In the genomic region with DNA sequence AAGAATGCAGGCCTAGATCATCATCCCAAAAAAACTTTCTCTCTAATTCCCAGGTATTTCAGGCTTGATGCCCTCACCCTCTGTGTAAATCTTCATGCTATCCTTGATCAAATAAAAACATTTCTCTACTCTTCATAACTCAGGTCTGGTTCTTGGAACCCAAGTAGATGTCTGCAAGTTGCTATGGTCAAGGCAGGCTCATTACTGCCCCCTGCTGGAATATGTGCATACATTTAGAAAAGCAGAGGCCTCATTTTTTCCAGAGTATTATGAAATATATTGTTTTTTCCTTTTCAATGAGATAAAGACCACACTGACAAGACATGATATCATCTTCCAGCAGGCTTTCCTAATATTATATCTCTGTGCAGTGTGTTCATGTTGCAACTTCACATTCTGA, we compare ENCODE assay signal across 14 mouse cellular contexts. TPM values are rescaled to one million over a fixed set of nuclear protein-coding genes. Genes with fewer than 3 reads are reported as not detected.
DNase-seq lines count a peak whose midpoint lies in the region; TF ChIP-seq lines count a peak whose summit lies in the region.
"Had no signal": no experiment of that assay in that cellular context is flagged by ENCODE, and none has a peak within 500 bp of the region (broad histone marks: within the 10 kb centered on the region; RNA-seq: fewer than 3 reads in every experiment).

No protein-coding gene starts in this region.

- H3K27ac ChIP-seq in layer of hippocampus, adult 2 months, result no peak overlapping the region
- H3K27ac ChIP-seq: limb, embryonic 13.5 days; neural tube, embryonic 12.5 days had no signal

- peak; percentile 40 for DNase-seq in embryo, embryonic 10 days (ENCODE audit: low spot score)
- no peak for DNase-seq in embryo, embryonic 9.5 days (ENCODE audit: extremely low spot score)
- no peak for DNase-seq in layer of hippocampus, adult 2 months (ENCODE audit: low spot score in 2 of 2)
- DNase-seq in layer of hippocampus, adult 11-12 months (ENCODE audit: low spot score), result no peak
- DNase-seq in 416B (ENCODE audit: low read depth), result peak; percentile 38
- peak; percentile 35 for DNase-seq in ZHBTc4 (ENCODE audit: low read depth, low spot score)
- no peak for DNase-seq in left cerebral cortex, postnatal 4 days
- DNase-seq in c-Kit-positive CD71-positive TER-119-positive erythroid progenitor cells, embryonic 14.5 days (ENCODE audit: low spot score), result no peak
- DNase-seq: cerebellum, adult 9-10 months; gastrocnemius, postnatal 25 days; heart, postnatal 14 days had no signal

- intact Hi-C loops in left cerebral cortex, postnatal 4 days (cut with DNase I), result no loop called here

- peak; percentile 62 for TF ChIP-seq CTCF in layer of hippocampus, adult 2 months (conservative IDR thresholded peaks at IDR 0.05)

- H3K4me3 ChIP-seq in layer of hippocampus, adult 2 months, result no peak overlapping the region
- H3K4me3 ChIP-seq: limb, embryonic 13.5 days; neural tube, embryonic 12.5 days had no signal

RNA-seq across cellular contexts. Expression of a gene that starts 19.3 kb away (rescaled TPM):
- total RNA-seq in layer of hippocampus, adult 2 months (2021), result not detected
- total RNA-seq in left cerebral cortex, postnatal 4 days (2021), result not detected
- total RNA-seq: gastrocnemius, postnatal 25 days; heart, postnatal 14 days; megakaryocyte-erythroid progenitor cell, adult 5-6 weeks had no signal

RNA-seq across cellular contexts. Expression of a gene that starts 29.8 kb away (rescaled TPM):
- total RNA-seq in layer of hippocampus, adult 2 months (2021), result not detected
- total RNA-seq in left cerebral cortex, postnatal 4 days (2021), result under 1 TPM in 1 of 2 experiments, not detected in 1; 0.28 TPM
- total RNA-seq: gastrocnemius, postnatal 25 days; heart, postnatal 14 days; megakaryocyte-erythroid progenitor cell, adult 5-6 weeks had no signal

RNA-seq across cellular contexts. Expression of a gene that starts 34.7 kb away (rescaled TPM):
- not detected for total RNA-seq in layer of hippocampus, adult 2 months (2021)
- total RNA-seq in left cerebral cortex, postnatal 4 days (2021), result not detected
- total RNA-seq: gastrocnemius, postnatal 25 days; heart, postnatal 14 days; megakaryocyte-erythroid progenitor cell, adult 5-6 weeks had no signal

RNA-seq across cellular contexts. Expression of a gene that starts 54.8 kb away (rescaled TPM):
- total RNA-seq in layer of hippocampus, adult 2 months (2021), result not detected
- total RNA-seq in left cerebral cortex, postnatal 4 days (2021), result not detected
- total RNA-seq: gastrocnemius, postnatal 25 days; heart, postnatal 14 days; megakaryocyte-erythroid progenitor cell, adult 5-6 weeks had no signal

Comparison
In these comparisons a context has a peak if more than half of its experiments do, and no peak if none do; other contexts are left out.
1. DNase-seq: peak in embryo, embryonic 10 days (single experiment), 416B (single experiment) and ZHBTc4 (single experiment); none in embryo, embryonic 9.5 days (single experiment), layer of hippocampus, adult 2 months (0 of 2), layer of hippocampus, adult 11-12 months (single experiment), left cerebral cortex, postnatal 4 days (single experiment) and c-Kit-positive CD71-positive TER-119-positive erythroid progenitor cells, embryonic 14.5 days (single experiment).